Mouse (Mus musculus): ENCODE results near the gene RPS10-NUDT3. TPM values are rescaled to one million over a fixed set of nuclear protein-coding genes. Genes with fewer than 3 reads are reported as not detected.
"Not testable (repeated sequence)": the region's sequence is repeated elsewhere in the genome, so short reads cannot be mapped to it uniquely, and the experiment has no call there.

RPS10-NUDT3 gene
- polyA plus RNA-seq, 1 experiment = 0.16 TPM

GRCm38 (mm10) chr17:27650586-27650985 is 15.6 kb upstream of the RPS10-NUDT3 start:
- Histone ChIP-seq H3K27me3 (ENCODE audit: control insufficient read depth, insufficient read depth, low read length) (no peaks in the 10 kb centered on the region), H3K4me1 (ENCODE audit: control insufficient read depth, insufficient read depth, low read length) (peaks cover 26% of the 10 kb centered on the region), H3K27ac (ENCODE audit: insufficient read depth, low read length) (peak overlapping the region; percentile 0; the same call in 1 of the 2 replicates), H3K4me3 (replicated peaks; ENCODE audit: insufficient read depth, low read depth, low read length) (no peak overlapping the region)
- WGBS = 52% methylated on average over 13 of the region's 13 CpGs
- TF ChIP-seq POLR2A (IDR thresholded peaks at IDR 0.05; ENCODE audit: borderline replicate concordance, insufficient read depth, low read length) (no peak), CTCF (IDR thresholded peaks at IDR 0.05; ENCODE audit: borderline replicate concordance, insufficient read depth, low read depth, low read length) (no peak)
- peak in 1 of 2 experiments; percentile 59 for DNase-seq

DNA sequence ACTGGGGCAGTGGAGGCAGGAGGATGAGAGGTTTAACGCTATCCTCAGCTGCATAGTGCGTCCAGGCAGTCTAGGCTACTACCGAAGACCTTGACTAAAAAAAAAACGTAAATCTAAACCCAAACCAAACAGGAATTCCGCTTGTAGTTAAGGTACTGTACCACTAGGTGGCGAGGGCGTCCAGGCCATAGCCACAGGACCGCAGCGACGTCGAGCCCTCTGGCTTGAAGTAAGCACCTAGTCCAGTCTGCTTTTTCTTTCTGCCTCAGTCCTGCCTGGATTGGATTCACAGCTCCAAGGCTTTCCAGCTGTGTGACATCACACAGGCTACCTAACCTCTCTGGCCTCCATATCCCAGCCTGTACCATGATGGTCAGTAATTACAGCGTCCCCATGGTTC is 15.1 kb upstream of the RPS10-NUDT3 start:
- Histone ChIP-seq H3K27me3 (ENCODE audit: control insufficient read depth, insufficient read depth, low read length) (no peaks in the 10 kb centered on the region), H3K27ac (ENCODE audit: insufficient read depth, low read length) (0 out of 2 replicates have a peak overlapping the region, but pooled peaks have one; percentile 0), H3K4me3 (replicated peaks; ENCODE audit: insufficient read depth, low read depth, low read length) (no peak overlapping the region), H3K4me1 (ENCODE audit: control insufficient read depth, insufficient read depth, low read length) (peaks cover 31% of the 10 kb centered on the region)
- TF ChIP-seq POLR2A (IDR thresholded peaks at IDR 0.05; ENCODE audit: borderline replicate concordance, insufficient read depth, low read length) (no peak), CTCF (IDR thresholded peaks at IDR 0.05; ENCODE audit: borderline replicate concordance, insufficient read depth, low read depth, low read length) (peak; percentile 96)
- WGBS = 8% methylated on average over 12 of the region's 12 CpGs
- peak; percentile 83 to 84 for DNase-seq

DNA sequence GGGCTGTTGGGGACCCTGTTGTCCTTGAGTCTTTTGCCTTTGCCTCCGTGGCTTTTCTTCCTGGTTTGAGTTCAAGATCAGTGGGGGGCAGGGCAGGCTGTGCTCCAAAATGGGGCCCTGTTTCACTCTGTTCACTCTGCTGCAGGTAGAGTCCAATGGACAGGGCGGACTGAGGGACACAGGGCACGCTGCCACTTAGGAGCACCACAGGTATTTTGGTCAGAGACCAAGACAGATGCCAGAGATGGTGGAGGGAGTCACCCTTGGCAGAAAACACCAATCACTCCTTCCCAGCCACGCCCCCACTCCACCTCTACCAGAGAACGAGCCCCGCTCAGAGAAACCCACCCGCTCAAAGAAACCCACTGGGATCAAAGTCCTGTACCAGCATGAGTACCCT is 10.8 kb upstream of the RPS10-NUDT3 start:
- H3K4me3 ChIP-seq (replicated peaks; ENCODE audit: insufficient read depth, low read depth, low read length) = no peak overlapping the region
- peak; percentile 60 to 65 for DNase-seq
- TF ChIP-seq CTCF (IDR thresholded peaks at IDR 0.05; ENCODE audit: borderline replicate concordance, insufficient read depth, low read depth, low read length) (no peak), POLR2A (IDR thresholded peaks at IDR 0.05; ENCODE audit: borderline replicate concordance, insufficient read depth, low read length) (no peak)
- H3K4me1 ChIP-seq (ENCODE audit: control insufficient read depth, insufficient read depth, low read length) = peaks cover 43% of the 10 kb centered on the region
- 13% methylated on average over 7 of the region's 7 CpGs for WGBS
- no peaks in the 10 kb centered on the region for H3K27me3 ChIP-seq (ENCODE audit: control insufficient read depth, insufficient read depth, low read length)
- H3K27ac ChIP-seq (ENCODE audit: insufficient read depth, low read length) = peak overlapping the region; percentile 39; the same call in 1 of the 2 replicates

GRCm38 (mm10) chr17:27644572-27644971 is 9.6 kb upstream of the RPS10-NUDT3 start:
- TF ChIP-seq POLR2A (IDR thresholded peaks at IDR 0.05; ENCODE audit: borderline replicate concordance, insufficient read depth, low read length) (no peak), CTCF (IDR thresholded peaks at IDR 0.05; ENCODE audit: borderline replicate concordance, insufficient read depth, low read depth, low read length) (peak; percentile 39; the same call in 1 of the 2 replicates)
- WGBS = 52% methylated on average over 2 of the region's 2 CpGs
- Histone ChIP-seq H3K4me1 (ENCODE audit: control insufficient read depth, insufficient read depth, low read length) (peaks cover 40% of the 10 kb centered on the region), H3K27ac (ENCODE audit: insufficient read depth, low read length) (peak overlapping the region; percentile 99), H3K27me3 (ENCODE audit: control insufficient read depth, insufficient read depth, low read length) (no peaks in the 10 kb centered on the region), H3K4me3 (replicated peaks; ENCODE audit: insufficient read depth, low read depth, low read length) (no peak overlapping the region)
- no peak for DNase-seq

DNA sequence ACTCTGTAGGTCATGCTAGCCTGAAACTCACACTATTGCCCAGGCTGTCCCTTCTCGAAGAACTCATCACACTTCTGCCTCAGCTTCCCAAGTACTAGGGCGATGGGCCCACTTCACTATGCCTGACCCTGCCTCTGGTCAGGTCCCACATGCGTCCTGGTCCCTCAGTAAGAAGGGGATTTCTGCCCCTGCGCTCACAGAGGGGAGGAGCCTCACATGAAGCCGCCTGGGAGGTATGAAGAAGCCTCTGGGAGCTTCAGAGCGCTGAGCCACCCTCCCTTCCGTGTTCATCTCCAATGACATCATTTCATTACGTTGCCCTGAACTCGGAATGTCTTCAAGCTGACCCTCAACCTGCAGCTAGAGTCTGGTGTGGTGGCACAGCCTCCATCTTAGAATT is 8.7 kb upstream of the RPS10-NUDT3 start:
- 44% methylated on average over 9 of the region's 9 CpGs for WGBS
- TF ChIP-seq POLR2A (IDR thresholded peaks at IDR 0.05; ENCODE audit: borderline replicate concordance, insufficient read depth, low read length) (no peak), CTCF (IDR thresholded peaks at IDR 0.05; ENCODE audit: borderline replicate concordance, insufficient read depth, low read depth, low read length) (no peak)
- Histone ChIP-seq H3K4me1 (ENCODE audit: control insufficient read depth, insufficient read depth, low read length) (peaks cover 48% of the 10 kb centered on the region), H3K27me3 (ENCODE audit: control insufficient read depth, insufficient read depth, low read length) (no peaks in the 10 kb centered on the region), H3K4me3 (replicated peaks; ENCODE audit: insufficient read depth, low read depth, low read length) (no peak overlapping the region), H3K27ac (ENCODE audit: insufficient read depth, low read length) (peak overlapping the region; percentile 99)
- no peak for DNase-seq

- DNase-seq = peak; percentile 64 to 77
- 3% methylated on average over 6 of the region's 6 CpGs for WGBS
- H3K4me3 ChIP-seq (replicated peaks; ENCODE audit: insufficient read depth, low read depth, low read length) = peak overlapping the region; percentile 43
- peaks cover 52% of the 10 kb centered on the region for H3K4me1 ChIP-seq (ENCODE audit: control insufficient read depth, insufficient read depth, low read length)
- TF ChIP-seq CTCF (IDR thresholded peaks at IDR 0.05; ENCODE audit: borderline replicate concordance, insufficient read depth, low read depth, low read length) (no peak), POLR2A (IDR thresholded peaks at IDR 0.05; ENCODE audit: borderline replicate concordance, insufficient read depth, low read length) (no peak)
- peak overlapping the region; percentile 99 for H3K27ac ChIP-seq (ENCODE audit: insufficient read depth, low read length)
- H3K27me3 ChIP-seq (ENCODE audit: control insufficient read depth, insufficient read depth, low read length) = no peaks in the 10 kb centered on the region
Observed at GRCm38 (mm10) chr17:27643101-27643500, 8.1 kb upstream of the RPS10-NUDT3 start.

DNA sequence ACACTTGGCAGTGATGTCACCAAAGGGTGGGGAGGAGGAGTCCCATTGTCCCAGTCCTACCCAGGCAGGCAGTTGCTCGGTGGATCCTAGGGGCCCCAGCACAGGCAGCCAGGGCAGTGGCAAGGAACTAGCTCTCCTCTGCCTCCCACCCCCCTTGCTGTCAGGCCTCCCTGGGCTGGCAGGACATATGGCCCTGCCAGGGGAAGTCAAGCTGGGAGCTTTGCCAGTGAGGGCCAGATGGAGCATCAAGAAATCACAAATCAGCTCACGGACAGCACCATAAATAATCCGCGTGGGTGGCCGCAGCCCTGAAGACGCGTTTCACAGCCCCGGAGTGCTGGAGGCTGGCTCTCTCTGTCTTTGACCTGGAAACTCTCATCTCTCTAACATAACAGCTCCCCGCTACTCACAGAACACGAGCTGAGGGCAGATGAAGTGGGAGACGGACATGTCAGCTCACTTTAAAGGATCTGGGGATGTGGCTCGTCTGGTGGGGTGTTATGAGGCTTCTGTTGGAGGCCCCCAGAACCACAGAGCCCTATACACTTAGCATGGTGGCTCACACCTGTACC is 7.6 kb upstream of the RPS10-NUDT3 start:
- peaks cover 54% of the 10 kb centered on the region for H3K4me1 ChIP-seq (ENCODE audit: control insufficient read depth, insufficient read depth, low read length)
- no peak for TF ChIP-seq CTCF (IDR thresholded peaks at IDR 0.05; ENCODE audit: borderline replicate concordance, insufficient read depth, low read depth, low read length)
- peak; percentile 50; the same call in 1 of the 2 replicates for TF ChIP-seq POLR2A (IDR thresholded peaks at IDR 0.05; ENCODE audit: borderline replicate concordance, insufficient read depth, low read length)

DNA sequence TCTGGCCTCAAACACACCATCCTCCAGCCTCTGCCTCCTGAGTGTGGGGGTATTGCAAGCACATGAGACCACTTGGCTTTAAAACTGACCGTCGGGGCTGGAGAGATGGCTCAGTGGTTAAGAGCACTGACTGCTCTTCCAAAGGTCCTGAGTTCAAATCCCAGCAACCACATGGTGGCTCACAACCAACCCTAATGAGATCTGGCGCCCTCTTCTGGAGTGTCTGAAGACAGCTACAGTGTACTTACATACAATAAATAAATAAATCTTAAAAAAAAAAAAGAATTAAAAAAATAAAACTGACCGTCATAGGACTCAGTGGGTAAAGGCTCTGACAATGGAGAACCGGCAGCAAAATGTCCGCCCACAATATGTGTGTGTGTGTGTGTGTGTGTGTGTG is 4.8 kb upstream of the RPS10-NUDT3 start:
- Histone ChIP-seq H3K4me1 (ENCODE audit: control insufficient read depth, insufficient read depth, low read length) (peaks cover 50% of the 10 kb centered on the region), H3K27ac (ENCODE audit: insufficient read depth, low read length) (peak overlapping the region; percentile 75)
- not testable (repeated sequence) for DNase-seq; H3K27me3 ChIP-seq (ENCODE audit: control insufficient read depth, insufficient read depth, low read length); H3K4me3 ChIP-seq (replicated peaks; ENCODE audit: insufficient read depth, low read depth, low read length)
- 93% methylated on average over 6 of the region's 6 CpGs for WGBS

More for the DNA sequence above, 7.6 kb upstream of the RPS10-NUDT3 start:
- H3K27me3 ChIP-seq (ENCODE audit: control insufficient read depth, insufficient read depth, low read length) = no peaks in the 10 kb centered on the region
- peak; percentile 98 to 99 for DNase-seq
- 3% methylated on average over 12 of the region's 12 CpGs for WGBS
- peak overlapping the region; percentile 99 for H3K27ac ChIP-seq (ENCODE audit: insufficient read depth, low read length)
- peak overlapping the region; percentile 48 for H3K4me3 ChIP-seq (replicated peaks; ENCODE audit: insufficient read depth, low read depth, low read length)
